Mouse (Mus musculus): Measurements from ENCODE around the gene Slc16a12.

The Slc16a12 gene

GRCm38 (mm10) chr19:34656511-34657298 lies 90.4 kb downstream of the Slc16a12 start:
- TF ChIP-seq GATA4 (IDR thresholded peaks at IDR 0.05; ENCODE audit: insufficient replicate concordance, low read length): peak; percentile 21; the same call in 1 of the 2 replicates

GRCm38 (mm10) chr19:34655227-34655805 lies 91.8 kb downstream of the Slc16a12 start:
- no peak for TF ChIP-seq GATA4 (IDR thresholded peaks at IDR 0.05; ENCODE audit: insufficient replicate concordance, low read length)

GRCm38 (mm10) chr19:34650997-34651396 lies 96.1 kb downstream of the Slc16a12 start:
- TF ChIP-seq GATA4 (IDR thresholded peaks at IDR 0.05; ENCODE audit: insufficient replicate concordance, low read length): no peak

- no peak for TF ChIP-seq GATA4 (IDR thresholded peaks at IDR 0.05; ENCODE audit: insufficient replicate concordance, low read length)
Measured at GRCm38 (mm10) chr19:34650276-34650675, 96.8 kb downstream of the Slc16a12 start.

GRCm38 (mm10) chr19:34642616-34643015 lies 104.5 kb downstream of the Slc16a12 start:
- no peak for TF ChIP-seq GATA4 (IDR thresholded peaks at IDR 0.05; ENCODE audit: insufficient replicate concordance, low read length)

GRCm38 (mm10) chr19:34640623-34641022 lies 106.5 kb downstream of the Slc16a12 start, which contains the start of the genes Ifit1bl2 and Ifit1:
Ifit1bl2 (minus strand) TSS chr19:34640743.
Ifit1 (plus strand) TSS chr19:34640871.
- TF ChIP-seq GATA4 (IDR thresholded peaks at IDR 0.05; ENCODE audit: insufficient replicate concordance, low read length): no peak

- no peak for TF ChIP-seq GATA4 (IDR thresholded peaks at IDR 0.05; ENCODE audit: insufficient replicate concordance, low read length)
Measured at GRCm38 (mm10) chr19:34636933-34637557, 110.0 kb downstream of the Slc16a12 start.

- no peak for TF ChIP-seq GATA4 (IDR thresholded peaks at IDR 0.05; ENCODE audit: insufficient replicate concordance, low read length)
Measured at GRCm38 (mm10) chr19:34633484-34633883, 113.6 kb downstream of the Slc16a12 start.

- TF ChIP-seq GATA4 (IDR thresholded peaks at IDR 0.05; ENCODE audit: insufficient replicate concordance, low read length): no peak
Measured at GRCm38 (mm10) chr19:34631487-34631886, 115.6 kb downstream of the Slc16a12 start.

GRCm38 (mm10) chr19:34627496-34627895 lies 119.6 kb downstream of the Slc16a12 start:
- TF ChIP-seq GATA4 (IDR thresholded peaks at IDR 0.05; ENCODE audit: insufficient replicate concordance, low read length): no peak

- TF ChIP-seq GATA4 (IDR thresholded peaks at IDR 0.05; ENCODE audit: insufficient replicate concordance, low read length): no peak
Measured at GRCm38 (mm10) chr19:34624663-34625062, 122.4 kb downstream of the Slc16a12 start.

GRCm38 (mm10) chr19:34623781-34624180 lies 123.3 kb downstream of the Slc16a12 start:
- TF ChIP-seq GATA4 (IDR thresholded peaks at IDR 0.05; ENCODE audit: insufficient replicate concordance, low read length): no peak

GRCm38 (mm10) chr19:34620871-34621270 lies 126.2 kb downstream of the Slc16a12 start:
- TF ChIP-seq GATA4 (IDR thresholded peaks at IDR 0.05; ENCODE audit: insufficient replicate concordance, low read length): no peak

Data from liver, adult (tissue).